Mouse (Mus musculus) retina, postnatal 7 days (tissue): ENCODE measurements around the gene Bahd1.

ENCODE experiments used
- DNase-seq: peaks from one replicate; pipeline ENCODE4 v3.0.0-alpha.2; 2012; ENCODE audit warnings: low read depth, low spot score

Gene Bahd1

GRCm38 (mm10) chr2:118926998-118927739 lies 27.0 kb downstream of the Bahd1 start:
- no peak for DNase-seq

GRCm38 (mm10) chr2:118941341-118941740 lies 41.2 kb downstream of the Bahd1 start:
- no peak for DNase-seq

- DNase-seq, result no peak
Observed at GRCm38 (mm10) chr2:118943232-118943631, 43.1 kb downstream of the Bahd1 start.

- no peak for DNase-seq
Observed at GRCm38 (mm10) chr2:118948818-118949217, 48.6 kb downstream of the Bahd1 start.

GRCm38 (mm10) chr2:118949699-118950098 lies 49.5 kb downstream of the Bahd1 start:
- DNase-seq, result no peak

GRCm38 (mm10) chr2:118956497-118956896 lies 56.3 kb downstream of the Bahd1 start:
- no peak for DNase-seq

- no peak for DNase-seq
Observed at GRCm38 (mm10) chr2:118959644-118960043, 59.5 kb downstream of the Bahd1 start.

GRCm38 (mm10) chr2:118960413-118960812 lies 60.2 kb downstream of the Bahd1 start:
- no peak for DNase-seq

- no peak for DNase-seq
Observed at GRCm38 (mm10) chr2:118961546-118961945, 61.4 kb downstream of the Bahd1 start.

GRCm38 (mm10) chr2:118963007-118963675 lies 63.0 kb downstream of the Bahd1 start:
- no peak for DNase-seq

- DNase-seq, result no peak
Observed at GRCm38 (mm10) chr2:118963676-118964012, 63.5 kb downstream of the Bahd1 start.

- DNase-seq, result no peak
Observed at GRCm38 (mm10) chr2:118969585-118970147, 69.5 kb downstream of the Bahd1 start.

GRCm38 (mm10) chr2:118972048-118972447 lies 71.9 kb downstream of the Bahd1 start:
- no peak for DNase-seq

GRCm38 (mm10) chr2:118972687-118973376 lies 72.7 kb downstream of the Bahd1 start:
- DNase-seq, result peak; percentile 69
